Mouse (Mus musculus) stomach, postnatal 0 days (tissue): ENCODE measurements around the gene Ppm1d. TPM values are rescaled to one million over a fixed set of nuclear protein-coding genes. Genes with fewer than 3 reads are reported as not detected.
A peak's percentile ranks its signal among the peaks of the same experiment; 100 is the strongest.

Experiments
- ATAC-seq: fragments of 200-750 bp; cut with Nextera tagmentation; 2 replicates; pipeline ENCODE4 v1.8.0; 2017; ENCODE audit not compliant: low FRiP score, low TSS enrichment
- DNase-seq: peaks from one replicate; pipeline ENCODE4 v3.0.0-alpha.2; 2016; ENCODE audit warnings: low spot score
- H3K27ac ChIP-seq: fragments of 300-500 bp; sonication (generic); replicated peaks from 2 replicates; pipeline ENCODE4 v1.5.1; 2014; ENCODE audit warnings: mild to moderate bottlenecking, control low read depth
- H3K27me3 ChIP-seq: fragments of 300-500 bp; sonication (generic); 2 replicates; pipeline ENCODE4 v1.6.1; 2014; ENCODE audit warnings: low read length; ENCODE audit not compliant: control insufficient read depth, insufficient read depth
- H3K36me3 ChIP-seq: fragments of 300-500 bp; sonication (generic); 2 replicates; pipeline ENCODE4 v1.6.1; 2014; ENCODE audit warnings: low read length, mixed read lengths; ENCODE audit not compliant: control insufficient read depth, insufficient read depth
- H3K4me1 ChIP-seq: fragments of 300-500 bp; sonication (generic); replicated peaks from 2 replicates; pipeline ENCODE4 v1.6.1; 2014; ENCODE audit warnings: antibody characterized with exemption; ENCODE audit not compliant: control insufficient read depth, insufficient read depth
- H3K4me2 ChIP-seq: fragments of 300-500 bp; sonication (generic); replicated peaks from 2 replicates; pipeline ENCODE4 v1.6.1; 2014; ENCODE audit warnings: low read depth, mild to moderate bottlenecking, control low read depth, moderate library complexity
- H3K4me3 ChIP-seq: fragments of 300-500 bp; sonication (generic); 2 replicates; pipeline ENCODE4 v1.5.1; 2014; ENCODE audit warnings: low read depth, low read length, control low read depth
- H3K9ac ChIP-seq: fragments of 300-500 bp; sonication (generic); 2 replicates; pipeline ENCODE4 v1.6.1; 2014; ENCODE audit warnings: mild to moderate bottlenecking, low read length, control low read depth, mixed read lengths
- H3K9me3 ChIP-seq: fragments of 300-500 bp; sonication (generic); 2 replicates; pipeline ENCODE4 v1.6.1; 2016; ENCODE audit warnings: low read length; ENCODE audit not compliant: control insufficient read depth
- CTCF ChIP-seq: IDR thresholded peaks from 2 replicates; pipeline ENCODE4 v1.5.1; 2016; ENCODE audit warnings: antibody characterized with exemption, low read depth, mild to moderate bottlenecking, moderate library complexity
- EP300 ChIP-seq: optimal IDR thresholded peaks from 2 replicates; pipeline ENCODE3; 2016; ENCODE audit warnings: antibody characterized with exemption
- WGBS: fragments of 180-500 bp; shearing (Covaris S2); extraction: QIAGEN DNeasy Blood & Tissue Kit; methylation state at CpG from one replicate; pipeline ENCODE4 v1.1.7; 2014; 5-methylcytosine and 5-hydroxymethylcytosine counted together
- polyA plus RNA-seq: library from polyadenylated mRNA; unstranded; fragments of >200 nt; fragmentation: Nextera tagmentation; extraction: Ambion mirVana; gene quantifications from 2 replicates; pipeline ENCODE4 v1.2.1, GENCODE M21; 2015

Gene Ppm1d
- polyA plus RNA-seq, 1 experiment from 2014 or later, result 11.0 TPM

GRCm38 (mm10) chr11:85313361-85313760, 2.3 kb downstream of the Ppm1d start:
- Histone ChIP-seq H3K27me3 (no peaks in the 10 kb centered on the region), H3K36me3 (no peaks in the 10 kb centered on the region), H3K4me3 (peak overlapping the region; percentile 93; the same call in 1 of the 2 replicates), H3K9me3 (no peaks in the 10 kb centered on the region), H3K9ac (peak overlapping the region; percentile 23; the same call in 1 of the 2 replicates), H3K4me2 (peak overlapping the region; percentile 87), H3K27ac (0 out of 2 replicates have a peak overlapping the region, but pooled peaks have one; percentile 8), H3K4me1 (0 out of 2 replicates have a peak, but pooled peaks cover 2% of the 10 kb centered on the region)
- DNase-seq, result no peak
- TF ChIP-seq CTCF, result no peak
- 78% methylated on average over 3 of the region's 3 CpGs for WGBS
- no peak for ATAC-seq

GRCm38 (mm10) chr11:85323567-85324330, 12.7 kb downstream of the Ppm1d start:
- no peak overlapping the region for H3K9ac ChIP-seq
- no peak overlapping the region for H3K27ac ChIP-seq
- H3K4me2 ChIP-seq, result no peak overlapping the region
- TF ChIP-seq EP300, result no peak
- TF ChIP-seq CTCF, result 0 out of 2 replicates have a peak, but pooled peaks have one; percentile 2
- no peaks in the 10 kb centered on the region for H3K27me3 ChIP-seq
- 84% methylated on average over 9 of the region's 9 CpGs for WGBS
- no peaks in the 10 kb centered on the region for H3K36me3 ChIP-seq
- no peak overlapping the region for H3K4me3 ChIP-seq
- DNase-seq (no peak), ATAC-seq (no peak)
- no peaks in the 10 kb centered on the region for H3K9me3 ChIP-seq
- no peaks in the 10 kb centered on the region for H3K4me1 ChIP-seq

GRCm38 (mm10) chr11:85328717-85329116, 17.7 kb downstream of the Ppm1d start:
- 0 out of 2 replicates have a peak, but pooled peaks cover 3% of the 10 kb centered on the region for H3K36me3 ChIP-seq
- no peaks in the 10 kb centered on the region for H3K9me3 ChIP-seq
- no peak overlapping the region for H3K4me2 ChIP-seq
- 91% methylated on average over 3 of the region's 3 CpGs for WGBS
- no peak overlapping the region for H3K4me3 ChIP-seq
- DNase-seq (no peak), ATAC-seq (no peak)
- H3K9ac ChIP-seq, result no peak overlapping the region
- H3K4me1 ChIP-seq, result no peaks in the 10 kb centered on the region
- H3K27ac ChIP-seq, result no peak overlapping the region
- no peaks in the 10 kb centered on the region for H3K27me3 ChIP-seq
- TF ChIP-seq CTCF (no peak), EP300 (no peak)

GRCm38 (mm10) chr11:85329167-85329894, 18.3 kb downstream of the Ppm1d start:
- Histone ChIP-seq H3K4me3 (no peak overlapping the region), H3K27me3 (no peaks in the 10 kb centered on the region), H3K4me2 (no peak overlapping the region), H3K27ac (no peak overlapping the region), H3K9ac (no peak overlapping the region), H3K4me1 (no peaks in the 10 kb centered on the region), H3K36me3 (0 out of 2 replicates have a peak, but pooled peaks cover 3% of the 10 kb centered on the region), H3K9me3 (no peaks in the 10 kb centered on the region)
- ATAC-seq (no peak), DNase-seq (no peak)
- no peak for TF ChIP-seq CTCF
- WGBS, result 69% methylated on average over 7 of the region's 7 CpGs

GRCm38 (mm10) chr11:85334778-85335177, 23.7 kb downstream of the Ppm1d start:
- no peak overlapping the region for H3K27ac ChIP-seq
- no peak overlapping the region for H3K4me3 ChIP-seq
- TF ChIP-seq EP300 (no peak), CTCF (peak; percentile 75)
- peak; percentile 56; the same call in 1 of the 2 replicates for ATAC-seq
- peak; percentile 69 for DNase-seq
- no peak overlapping the region for H3K9ac ChIP-seq
- no peaks in the 10 kb centered on the region for H3K4me1 ChIP-seq
- H3K4me2 ChIP-seq, result no peak overlapping the region
- H3K27me3 ChIP-seq, result no peaks in the 10 kb centered on the region
- H3K36me3 ChIP-seq, result peaks cover 10% of the 10 kb centered on the region; the same call in 1 of the 2 replicates
- 40% methylated on average over 4 of the region's 4 CpGs for WGBS
- no peaks in the 10 kb centered on the region for H3K9me3 ChIP-seq
